Mouse (Mus musculus): ENCODE results near the gene Tbc1d2b.
A peak's percentile ranks its signal among the peaks of the same experiment; 100 is the strongest.

The Tbc1d2b gene

GRCm38 (mm10) chr9:90265322-90266039, 5.1 kb downstream of the Tbc1d2b start:
- no peak for DNase-seq (ENCODE audit: low spot score)

GRCm38 (mm10) chr9:90263340-90263679, 7.3 kb downstream of the Tbc1d2b start:
- no peak for DNase-seq (ENCODE audit: low spot score)

GRCm38 (mm10) chr9:90262591-90263339, 7.8 kb downstream of the Tbc1d2b start:
- no peak for DNase-seq (ENCODE audit: low spot score)

DNA sequence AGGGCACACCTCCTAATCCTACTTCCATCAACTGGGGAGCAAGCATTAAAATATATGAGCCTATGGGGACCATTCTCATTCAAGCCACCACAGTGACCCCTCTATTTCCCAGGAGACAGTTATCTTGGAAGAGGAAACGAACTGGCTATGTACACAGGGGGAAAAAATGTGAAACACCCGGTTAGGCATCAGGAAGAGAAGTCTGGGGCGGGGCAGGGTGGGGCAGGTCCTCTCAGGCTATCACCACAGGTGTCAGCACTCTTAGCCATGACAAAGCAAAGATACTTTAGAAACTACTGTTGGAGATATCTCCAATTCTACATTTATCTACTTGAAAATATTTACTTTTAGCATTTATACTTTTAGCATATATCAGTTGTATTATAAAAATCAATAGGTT, 8.5 kb downstream of the Tbc1d2b start:
- DNase-seq (ENCODE audit: low spot score) = no peak

GRCm38 (mm10) chr9:90260600-90261375, 9.8 kb downstream of the Tbc1d2b start:
- DNase-seq (ENCODE audit: low spot score) = no peak

- no peak for DNase-seq (ENCODE audit: low spot score)
Measured at GRCm38 (mm10) chr9:90260079-90260478, 10.5 kb downstream of the Tbc1d2b start.

DNA sequence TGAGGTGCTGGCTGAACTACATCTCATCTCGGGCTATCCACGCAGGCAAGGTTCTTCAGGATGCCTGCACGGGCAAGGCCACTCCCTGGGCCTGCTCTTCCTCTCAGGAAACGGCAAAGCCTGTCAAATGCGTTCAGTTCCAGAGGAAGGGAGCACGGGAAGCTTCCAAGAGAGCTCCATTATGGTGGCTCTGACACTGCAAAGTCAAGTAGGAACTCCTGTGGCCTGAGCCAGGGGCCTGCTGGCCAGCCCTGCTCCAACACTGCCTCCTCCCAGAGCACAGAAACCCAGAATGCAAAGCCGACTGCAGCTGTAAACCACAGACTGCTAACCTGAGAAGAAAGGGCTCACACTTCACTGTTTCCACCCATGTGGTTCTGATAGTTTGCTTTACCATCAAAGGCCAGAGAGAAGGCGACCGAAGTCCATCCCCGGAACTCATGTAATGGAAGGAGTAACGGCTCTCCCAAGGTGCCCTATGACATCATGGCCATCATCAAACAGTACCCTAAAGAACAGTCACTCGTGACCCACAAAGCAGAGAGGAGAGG, 11.1 kb downstream of the Tbc1d2b start:
- DNase-seq (ENCODE audit: low spot score) = no peak

GRCm38 (mm10) chr9:90257754-90258531, 12.7 kb downstream of the Tbc1d2b start:
- no peak for DNase-seq (ENCODE audit: low spot score)

DNA sequence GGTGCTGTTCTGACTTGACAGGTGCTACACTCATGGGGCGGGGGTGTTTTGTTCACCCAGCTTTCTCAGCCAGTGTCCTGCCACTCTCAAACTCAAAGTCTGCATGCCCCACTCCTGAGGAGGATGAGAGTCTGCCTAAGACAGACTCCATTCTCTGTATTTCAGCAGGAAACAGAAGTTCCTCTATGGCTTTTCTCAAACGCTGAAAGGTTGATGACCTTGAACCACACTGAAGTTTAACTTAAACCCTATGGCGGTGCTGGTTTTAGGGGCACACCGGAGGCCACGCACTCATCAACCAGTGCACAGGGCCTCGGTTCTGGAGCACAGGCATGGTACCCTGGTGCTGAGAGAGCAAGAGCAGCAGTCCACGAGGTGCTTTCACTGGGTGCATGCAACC, 13.4 kb downstream of the Tbc1d2b start:
- DNase-seq (ENCODE audit: low spot score) = no peak

DNA sequence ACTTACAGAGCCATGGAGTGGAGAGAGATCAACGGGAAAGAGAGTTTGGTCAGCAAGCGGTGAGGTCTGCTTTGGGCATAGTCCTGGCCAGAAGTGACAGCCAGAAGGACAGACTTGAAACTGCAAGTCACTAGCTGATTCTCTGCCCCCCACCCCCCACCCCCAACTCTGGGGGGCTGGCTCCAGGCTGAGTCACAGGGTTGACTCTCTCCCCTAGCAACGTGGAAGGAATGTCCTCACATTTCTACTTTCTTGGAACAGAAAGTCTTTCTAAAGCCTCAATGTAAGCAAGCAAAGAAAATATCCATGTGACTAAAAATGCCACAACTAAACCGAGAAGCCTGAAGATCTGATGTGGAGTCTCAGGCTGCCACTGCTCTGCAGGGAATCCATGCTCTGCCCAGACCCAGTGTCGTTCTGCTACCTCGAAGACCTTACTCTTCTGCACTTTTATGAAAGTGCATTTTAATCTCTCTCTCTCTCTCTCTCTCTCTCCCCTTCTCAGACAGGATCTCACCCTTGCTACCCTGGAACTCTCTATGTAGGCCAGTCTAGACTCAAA, 14.7 kb downstream of the Tbc1d2b start:
- DNase-seq (ENCODE audit: low spot score) = no peak

GRCm38 (mm10) chr9:90253181-90253580, 17.4 kb downstream of the Tbc1d2b start:
- no peak for DNase-seq (ENCODE audit: low spot score)

DNA sequence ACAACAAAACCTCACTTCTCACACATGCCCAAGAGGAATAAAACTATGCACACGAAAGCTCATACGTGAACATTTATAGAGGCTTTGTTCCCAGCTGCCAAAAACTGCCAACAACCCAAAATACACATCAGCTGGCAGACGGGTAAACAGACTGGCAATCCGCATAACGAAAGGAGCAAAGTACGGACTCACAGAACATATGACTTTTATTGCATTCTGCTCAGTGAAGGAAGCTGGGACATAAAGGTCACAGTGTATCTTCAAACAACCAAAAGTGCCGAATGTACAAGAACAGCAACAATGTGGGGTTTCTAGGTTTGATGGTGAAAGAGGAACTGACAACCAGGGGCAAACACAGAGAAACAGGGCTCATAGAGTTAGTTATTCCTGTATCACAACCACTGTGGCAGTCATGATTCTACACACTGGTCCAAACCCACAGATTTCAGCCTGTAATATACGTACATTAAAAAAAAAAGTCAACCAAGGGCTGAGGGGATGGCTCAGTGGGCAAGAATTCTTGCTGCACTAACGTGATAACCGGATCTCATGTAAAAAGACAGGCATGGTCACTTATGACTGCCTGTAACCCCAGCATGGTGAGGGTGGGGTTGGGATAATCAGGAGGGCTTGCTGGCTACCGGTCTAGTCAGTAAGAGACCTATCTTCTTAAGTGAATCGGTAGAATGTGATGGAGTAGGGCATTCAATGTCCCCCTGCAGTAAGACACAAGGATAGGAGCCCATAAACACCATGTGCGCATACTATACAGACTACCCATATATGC, 19.4 kb downstream of the Tbc1d2b start:
- no peak for DNase-seq (ENCODE audit: low spot score)

GRCm38 (mm10) chr9:90250141-90250775, 20.3 kb downstream of the Tbc1d2b start:
- peak; percentile 89 for DNase-seq (ENCODE audit: low spot score)

DNA sequence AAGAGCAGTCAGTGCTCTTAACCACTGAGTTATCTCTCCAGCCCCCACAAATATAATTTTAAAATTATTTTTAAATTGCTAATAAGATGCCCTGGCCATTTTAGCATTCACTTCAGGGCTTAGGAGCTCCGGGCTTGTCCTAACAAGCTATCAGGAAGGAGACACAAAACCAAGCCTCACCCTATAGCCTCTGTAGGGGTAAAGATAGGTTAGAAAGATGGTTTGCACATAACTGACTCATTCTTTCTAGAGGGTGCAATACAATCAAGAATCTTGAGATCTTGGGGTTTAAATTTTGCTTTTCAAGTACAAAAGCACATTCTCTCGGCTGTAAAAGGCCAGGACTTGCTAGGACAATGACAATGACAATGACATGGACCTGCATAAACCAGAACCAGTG, 21.6 kb downstream of the Tbc1d2b start:
- DNase-seq (ENCODE audit: low spot score) = no peak

GRCm38 (mm10) chr9:90248326-90248725, 22.3 kb downstream of the Tbc1d2b start:
- DNase-seq (ENCODE audit: low spot score) = no peak

DNA sequence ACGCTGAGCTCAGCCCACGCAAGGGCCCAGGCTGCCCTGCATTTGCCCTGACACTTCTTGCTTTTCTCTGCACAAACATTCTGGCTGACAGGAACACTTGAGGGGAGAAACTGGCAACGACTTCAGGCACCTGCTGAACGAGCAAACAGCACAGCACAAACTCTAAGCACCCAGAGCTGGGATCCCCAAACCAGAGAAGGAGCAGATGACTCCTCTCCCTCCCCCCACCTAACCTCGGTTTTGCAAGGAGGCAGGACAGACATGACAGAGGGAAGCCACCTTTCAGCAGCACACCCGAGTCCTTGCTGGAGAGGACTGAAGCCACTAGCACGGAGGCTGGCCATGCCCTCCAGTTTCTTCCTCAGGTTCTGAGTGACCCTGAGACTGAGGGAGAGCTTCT, 23.3 kb downstream of the Tbc1d2b start:
- no peak for DNase-seq (ENCODE audit: low spot score)

DNA sequence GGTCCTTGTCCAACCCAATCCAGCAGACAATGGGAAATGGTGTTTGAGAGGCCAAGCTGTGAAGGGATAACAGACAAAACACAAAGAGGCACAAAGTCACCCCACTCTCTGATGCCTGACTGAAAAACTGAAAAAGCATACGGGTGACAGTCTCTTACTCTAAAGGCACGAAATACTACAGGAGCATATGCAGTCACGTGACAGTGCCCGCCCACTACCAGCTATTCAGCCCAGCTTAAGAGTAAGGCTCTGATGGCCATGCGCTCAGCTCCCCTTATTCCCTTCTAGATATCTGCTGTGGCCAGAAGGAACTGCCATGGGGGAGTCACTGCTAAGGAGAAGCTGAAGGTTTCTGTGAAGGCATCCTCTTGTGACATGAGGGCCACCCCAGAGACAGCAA, 24.8 kb downstream of the Tbc1d2b start:
- no peak for DNase-seq (ENCODE audit: low spot score)

- no peak for DNase-seq (ENCODE audit: low spot score)
Measured at GRCm38 (mm10) chr9:90245206-90245605, 25.4 kb downstream of the Tbc1d2b start.

- no peak for DNase-seq (ENCODE audit: low spot score)
Measured at GRCm38 (mm10) chr9:90244301-90245151, 26.1 kb downstream of the Tbc1d2b start.

Data from c-Kit-positive CD71-positive TER-119-positive erythroid progenitor cells, embryonic 14.5 days (primary cell).